Mouse (Mus musculus): ENCODE data around the gene Thap2. TPM values are rescaled to one million over a fixed set of nuclear protein-coding genes. Genes with fewer than 3 reads are reported as not detected.
A peak's percentile ranks its signal among the peaks of the same experiment; 100 is the strongest.

Gene Thap2
- polyA plus RNA-seq, 1 experiment from 2014 or later, result 24.5 TPM

GRCm38 (mm10) chr10:115385018-115386002 lies 1.1 kb upstream of the Thap2 start:
- Histone ChIP-seq H3K9me3 (ENCODE audit: control insufficient read depth, low read length) (no peaks in the 10 kb centered on the region), H3K27ac (replicated peaks; ENCODE audit: low read depth, low read length) (peak overlapping the region; percentile 98), H3K4me2 (ENCODE audit: low read length) (peak overlapping the region; percentile 81), H3K27me3 (ENCODE audit: control insufficient read depth, insufficient read depth, low read length) (no peaks in the 10 kb centered on the region), H3K36me3 (ENCODE audit: control insufficient read depth, insufficient read depth, low read length) (peaks cover 6% of the 10 kb centered on the region; the same call in 1 of the 2 replicates), H3K4me3 (replicated peaks; ENCODE audit: low read depth, low read length) (peak overlapping the region; percentile 93), H3K4me1 (ENCODE audit: control insufficient read depth, insufficient read depth, low read length) (peaks cover 46% of the 10 kb centered on the region), H3K9ac (replicated peaks; ENCODE audit: low read length) (peak overlapping the region; percentile 89)
- under 1% methylated on average over 98 of the region's 101 CpGs for WGBS
- DNase-seq (peak; percentile 69), ATAC-seq (ENCODE audit: low FRiP score, low TSS enrichment) (peak; percentile 2)

GRCm38 (mm10) chr10:115383644-115384220 lies 511 bp downstream of the Thap2 start:
- Histone ChIP-seq H3K36me3 (ENCODE audit: control insufficient read depth, insufficient read depth, low read length) (no peaks in the 10 kb centered on the region), H3K9ac (replicated peaks; ENCODE audit: low read length) (peak overlapping the region; percentile 89), H3K4me2 (ENCODE audit: low read length) (peak overlapping the region; percentile 81), H3K4me1 (ENCODE audit: control insufficient read depth, insufficient read depth, low read length) (peaks cover 43% of the 10 kb centered on the region), H3K27ac (replicated peaks; ENCODE audit: low read depth, low read length) (peak overlapping the region; percentile 98), H3K9me3 (ENCODE audit: control insufficient read depth, low read length) (no peaks in the 10 kb centered on the region), H3K4me3 (replicated peaks; ENCODE audit: low read depth, low read length) (peak overlapping the region; percentile 93), H3K27me3 (ENCODE audit: control insufficient read depth, insufficient read depth, low read length) (no peaks in the 10 kb centered on the region)
- peak; percentile 57 for DNase-seq
- WGBS, result under 1% methylated on average over 15 of the region's 15 CpGs
- ATAC-seq (ENCODE audit: low FRiP score, low TSS enrichment), result no peak

- Histone ChIP-seq H3K4me2 (ENCODE audit: low read length) (peak overlapping the region; percentile 81), H3K4me1 (ENCODE audit: control insufficient read depth, insufficient read depth, low read length) (peaks cover 37% of the 10 kb centered on the region), H3K27me3 (ENCODE audit: control insufficient read depth, insufficient read depth, low read length) (no peaks in the 10 kb centered on the region), H3K27ac (replicated peaks; ENCODE audit: low read depth, low read length) (peak overlapping the region; percentile 98), H3K9me3 (ENCODE audit: control insufficient read depth, low read length) (no peaks in the 10 kb centered on the region), H3K36me3 (ENCODE audit: control insufficient read depth, insufficient read depth, low read length) (no peaks in the 10 kb centered on the region), H3K9ac (replicated peaks; ENCODE audit: low read length) (peak overlapping the region; percentile 89), H3K4me3 (replicated peaks; ENCODE audit: low read depth, low read length) (peak overlapping the region; percentile 93)
- DNase-seq (peak; percentile 56), ATAC-seq (ENCODE audit: low FRiP score, low TSS enrichment) (no peak)
- WGBS, result 4% methylated on average over 12 of the region's 12 CpGs
Measured at GRCm38 (mm10) chr10:115382846-115383643, 1.2 kb downstream of the Thap2 start.

- Histone ChIP-seq H3K9ac (replicated peaks; ENCODE audit: low read length) (no peak overlapping the region), H3K36me3 (ENCODE audit: control insufficient read depth, insufficient read depth, low read length) (no peaks in the 10 kb centered on the region), H3K27me3 (ENCODE audit: control insufficient read depth, insufficient read depth, low read length) (no peaks in the 10 kb centered on the region), H3K4me1 (ENCODE audit: control insufficient read depth, insufficient read depth, low read length) (peaks cover 25% of the 10 kb centered on the region), H3K4me2 (ENCODE audit: low read length) (peak overlapping the region; percentile 2; the same call in 1 of the 2 replicates), H3K27ac (replicated peaks; ENCODE audit: low read depth, low read length) (no peak overlapping the region), H3K9me3 (ENCODE audit: control insufficient read depth, low read length) (no peaks in the 10 kb centered on the region), H3K4me3 (replicated peaks; ENCODE audit: low read depth, low read length) (no peak overlapping the region)
- WGBS, result 77% methylated on average over 2 of the region's 2 CpGs
- no peak for DNase-seq
- ATAC-seq (ENCODE audit: low FRiP score, low TSS enrichment), result no peak
Measured at GRCm38 (mm10) chr10:115381506-115382084, 2.6 kb downstream of the Thap2 start.

GRCm38 (mm10) chr10:115363151-115363550 lies 21.1 kb downstream of the Thap2 start:
- DNase-seq (no peak), ATAC-seq (ENCODE audit: low FRiP score, low TSS enrichment) (no peak)
- peak overlapping the region; percentile 95; the same call in 1 of the 2 replicates for H3K27ac ChIP-seq (replicated peaks; ENCODE audit: low read depth, low read length)
- H3K4me3 ChIP-seq (replicated peaks; ENCODE audit: low read depth, low read length), result peak overlapping the region; percentile 63
- 91% methylated on average over 4 of the region's 4 CpGs for WGBS
- H3K36me3 ChIP-seq (ENCODE audit: control insufficient read depth, insufficient read depth, low read length), result no peaks in the 10 kb centered on the region
- H3K27me3 ChIP-seq (ENCODE audit: control insufficient read depth, insufficient read depth, low read length), result no peaks in the 10 kb centered on the region
- peak overlapping the region; percentile 63 for H3K4me2 ChIP-seq (ENCODE audit: low read length)
- no peaks in the 10 kb centered on the region for H3K9me3 ChIP-seq (ENCODE audit: control insufficient read depth, low read length)
- H3K9ac ChIP-seq (replicated peaks; ENCODE audit: low read length), result no peak overlapping the region
- H3K4me1 ChIP-seq (ENCODE audit: control insufficient read depth, insufficient read depth, low read length), result peaks cover 20% of the 10 kb centered on the region

- DNase-seq (no peak), ATAC-seq (ENCODE audit: low FRiP score, low TSS enrichment) (no peak)
- WGBS, result 10% methylated on average over 9 of the region's 9 CpGs
- no peaks in the 10 kb centered on the region for H3K9me3 ChIP-seq (ENCODE audit: control insufficient read depth, low read length)
- peak overlapping the region; percentile 60; the same call in 1 of the 2 replicates for H3K9ac ChIP-seq (replicated peaks; ENCODE audit: low read length)
- H3K4me3 ChIP-seq (replicated peaks; ENCODE audit: low read depth, low read length), result peak overlapping the region; percentile 63
- H3K4me1 ChIP-seq (ENCODE audit: control insufficient read depth, insufficient read depth, low read length), result peaks cover 20% of the 10 kb centered on the region
- H3K4me2 ChIP-seq (ENCODE audit: low read length), result peak overlapping the region; percentile 63
- H3K27ac ChIP-seq (replicated peaks; ENCODE audit: low read depth, low read length), result peak overlapping the region; percentile 95
- H3K27me3 ChIP-seq (ENCODE audit: control insufficient read depth, insufficient read depth, low read length), result no peaks in the 10 kb centered on the region
- no peaks in the 10 kb centered on the region for H3K36me3 ChIP-seq (ENCODE audit: control insufficient read depth, insufficient read depth, low read length)
Measured at GRCm38 (mm10) chr10:115362623-115362964, 21.6 kb downstream of the Thap2 start.

GRCm38 (mm10) chr10:115361840-115362622 lies 22.2 kb downstream of the Thap2 start, which contains the start of gene Tmem19:
Gene Tmem19 (minus strand): TSS chr10:115362501.
- Histone ChIP-seq H3K27me3 (ENCODE audit: control insufficient read depth, insufficient read depth, low read length) (no peaks in the 10 kb centered on the region), H3K9ac (replicated peaks; ENCODE audit: low read length) (peak within 1 kb of the TSS; percentile 60), H3K4me3 (replicated peaks; ENCODE audit: low read depth, low read length) (peak within 1 kb of the TSS; percentile 63), H3K36me3 (ENCODE audit: control insufficient read depth, insufficient read depth, low read length) (peaks cover 4% of the 10 kb centered on the region), H3K27ac (replicated peaks; ENCODE audit: low read depth, low read length) (peak within 1 kb of the TSS; percentile 95), H3K4me1 (ENCODE audit: control insufficient read depth, insufficient read depth, low read length) (peaks cover 20% of the 10 kb centered on the region), H3K9me3 (ENCODE audit: control insufficient read depth, low read length) (no peaks in the 10 kb centered on the region), H3K4me2 (ENCODE audit: low read length) (peak within 1 kb of the TSS; percentile 63)
- DNase-seq (peak; percentile 99), ATAC-seq (ENCODE audit: low FRiP score, low TSS enrichment) (peak; percentile 99)
- WGBS, result under 1% methylated on average over 44 of the region's 58 CpGs

All from midbrain, embryonic 14.5 days (tissue).